Mouse (Mus musculus): ENCODE measurements around the gene Dppa2.

GRCm38 (mm10) chr16:48254584-48254983, 49.1 kb upstream of the Dppa2 start:
- TF ChIP-seq CTCF (IDR thresholded peaks at IDR 0.05; ENCODE audit: extremely low read depth, insufficient read length, insufficient replicate concordance, low read depth, low read length) (no peak), POLR2A (IDR thresholded peaks at IDR 0.05; ENCODE audit: low read depth, low read length) (no peak)

Data from small intestine, adult 2 months (tissue).